Mouse (Mus musculus) cerebellum, postnatal 14 days (tissue): ENCODE measurements around the gene Tsen2.

Experiments used
- DNase-seq, 2 experiments: peaks; one replicate each; pipeline ENCODE4 v3.0.0; 2021; ENCODE audit warnings: mixed read lengths in 2 of 2

The Tsen2 gene

GRCm38 (mm10) chr6:115542341-115542740 is 2.1 kb upstream of the Tsen2 start:
- DNase-seq, result no peak

GRCm38 (mm10) chr6:115546276-115546675 is 1.8 kb downstream of the Tsen2 start:
- DNase-seq, result peak; percentile 50 to 78

- no peak for DNase-seq
Observed at GRCm38 (mm10) chr6:115555485-115555884, 11.0 kb downstream of the Tsen2 start.

GRCm38 (mm10) chr6:115558176-115558575 is 13.7 kb downstream of the Tsen2 start:
- no peak for DNase-seq

GRCm38 (mm10) chr6:115559651-115560632 is 15.5 kb downstream of the Tsen2 start:
- no peak for DNase-seq

GRCm38 (mm10) chr6:115565479-115566045 is 21.1 kb downstream of the Tsen2 start:
- DNase-seq, result no peak

GRCm38 (mm10) chr6:115574171-115574570 is 29.7 kb downstream of the Tsen2 start:
- no peak for DNase-seq

GRCm38 (mm10) chr6:115577407-115577806 is 32.9 kb downstream of the Tsen2 start:
- no peak for DNase-seq

GRCm38 (mm10) chr6:115577941-115578340 is 33.5 kb downstream of the Tsen2 start:
- no peak for DNase-seq

- no peak for DNase-seq
Observed at GRCm38 (mm10) chr6:115580810-115581209, 36.3 kb downstream of the Tsen2 start.

GRCm38 (mm10) chr6:115582328-115583115 is 38.1 kb downstream of the Tsen2 start:
- DNase-seq, result no peak

GRCm38 (mm10) chr6:115583430-115584125 is 39.1 kb downstream of the Tsen2 start:
- DNase-seq, result no peak

- no peak for DNase-seq
Observed at GRCm38 (mm10) chr6:115584176-115584575, 39.7 kb downstream of the Tsen2 start.

- no peak for DNase-seq
Observed at GRCm38 (mm10) chr6:115586321-115586720, 41.9 kb downstream of the Tsen2 start.

GRCm38 (mm10) chr6:115591692-115592359 is 47.4 kb downstream of the Tsen2 start:
- no peak for DNase-seq

GRCm38 (mm10) chr6:115592458-115592857 is 48.0 kb downstream of the Tsen2 start, which contains the start of gene Mkrn2os:
Gene Mkrn2os, minus strand, starts transcription at chr6:115592576.
- DNase-seq, result no peak

GRCm38 (mm10) chr6:115593252-115593651 is 48.8 kb downstream of the Tsen2 start:
- DNase-seq, result no peak

GRCm38 (mm10) chr6:115594463-115594862 is 50.0 kb downstream of the Tsen2 start:
- no peak for DNase-seq

GRCm38 (mm10) chr6:115595667-115596066 is 51.2 kb downstream of the Tsen2 start:
- DNase-seq, result no peak

GRCm38 (mm10) chr6:115601322-115601714 is 56.9 kb downstream of the Tsen2 start:
- DNase-seq, result peak in 1 of 2 experiments; percentile 56

GRCm38 (mm10) chr6:115601715-115602523 is 57.5 kb downstream of the Tsen2 start, which contains the start of gene Mkrn2:
Gene Mkrn2, plus strand, starts transcription at chr6:115601902.
- DNase-seq, result peak; percentile 93 to 95
